Mouse (Mus musculus) lung, embryonic 15.5 days (tissue): ENCODE results near the gene Fbxo46. TPM values are rescaled to one million over a fixed set of nuclear protein-coding genes. Genes with fewer than 3 reads are reported as not detected.

Experiments used
- ATAC-seq: fragments of 200-750 bp; cut with Nextera tagmentation; 2 replicates; pipeline ENCODE4 v1.8.0; 2017; ENCODE audit warnings: moderate number of reproducible peaks, borderline replicate concordance; ENCODE audit not compliant: low FRiP score, low TSS enrichment; ENCODE audit errors: extremely low read depth
- H3K27ac ChIP-seq: fragments of 300-500 bp; sonication (generic); 2 replicates; pipeline ENCODE4 v1.5.1; 2015; ENCODE audit warnings: moderate library complexity, mild to moderate bottlenecking, inconsistent platforms
- H3K27me3 ChIP-seq: fragments of 300-500 bp; sonication (generic); 2 replicates; pipeline ENCODE4 v1.6.1; 2015; ENCODE audit warnings: inconsistent platforms
- H3K36me3 ChIP-seq: fragments of 300-500 bp; sonication (generic); 2 replicates; pipeline ENCODE4 v1.6.1; 2015; ENCODE audit warnings: inconsistent platforms
- H3K4me1 ChIP-seq: fragments of 300-500 bp; sonication (generic); 2 replicates; pipeline ENCODE4 v1.6.1; 2015; ENCODE audit warnings: inconsistent platforms
- H3K4me2 ChIP-seq: fragments of 300-500 bp; sonication (generic); 2 replicates; pipeline ENCODE4 v1.6.1; 2015; ENCODE audit warnings: inconsistent platforms, mild to moderate bottlenecking, moderate library complexity
- H3K4me3 ChIP-seq: fragments of 300-500 bp; sonication (generic); 2 replicates; pipeline ENCODE4 v1.5.1; 2015; ENCODE audit warnings: mild to moderate bottlenecking, inconsistent platforms
- H3K9ac ChIP-seq: fragments of 300-500 bp; sonication (generic); 2 replicates; pipeline ENCODE4 v1.6.1; 2015; ENCODE audit warnings: inconsistent platforms
- H3K9me3 ChIP-seq: fragments of 300-500 bp; sonication (generic); 2 replicates; pipeline ENCODE4 v1.6.1; 2016; ENCODE audit warnings: inconsistent platforms
- WGBS: fragments of 180-500 bp; shearing (Covaris S2); methylation state at CpG from one replicate; pipeline ENCODE4 v1.1.7; 2015; 5-methylcytosine and 5-hydroxymethylcytosine counted together
- polyA plus RNA-seq: library from polyadenylated mRNA; unstranded; fragments of >200 nt; fragmentation: Nextera tagmentation; extraction: Ambion mirVana; gene quantifications from 2 replicates; pipeline ENCODE4 v1.2.1, GENCODE M21; 2015

Fbxo46 gene
- polyA plus RNA-seq, 1 experiment from 2014 or later: 13.6 TPM

DNA sequence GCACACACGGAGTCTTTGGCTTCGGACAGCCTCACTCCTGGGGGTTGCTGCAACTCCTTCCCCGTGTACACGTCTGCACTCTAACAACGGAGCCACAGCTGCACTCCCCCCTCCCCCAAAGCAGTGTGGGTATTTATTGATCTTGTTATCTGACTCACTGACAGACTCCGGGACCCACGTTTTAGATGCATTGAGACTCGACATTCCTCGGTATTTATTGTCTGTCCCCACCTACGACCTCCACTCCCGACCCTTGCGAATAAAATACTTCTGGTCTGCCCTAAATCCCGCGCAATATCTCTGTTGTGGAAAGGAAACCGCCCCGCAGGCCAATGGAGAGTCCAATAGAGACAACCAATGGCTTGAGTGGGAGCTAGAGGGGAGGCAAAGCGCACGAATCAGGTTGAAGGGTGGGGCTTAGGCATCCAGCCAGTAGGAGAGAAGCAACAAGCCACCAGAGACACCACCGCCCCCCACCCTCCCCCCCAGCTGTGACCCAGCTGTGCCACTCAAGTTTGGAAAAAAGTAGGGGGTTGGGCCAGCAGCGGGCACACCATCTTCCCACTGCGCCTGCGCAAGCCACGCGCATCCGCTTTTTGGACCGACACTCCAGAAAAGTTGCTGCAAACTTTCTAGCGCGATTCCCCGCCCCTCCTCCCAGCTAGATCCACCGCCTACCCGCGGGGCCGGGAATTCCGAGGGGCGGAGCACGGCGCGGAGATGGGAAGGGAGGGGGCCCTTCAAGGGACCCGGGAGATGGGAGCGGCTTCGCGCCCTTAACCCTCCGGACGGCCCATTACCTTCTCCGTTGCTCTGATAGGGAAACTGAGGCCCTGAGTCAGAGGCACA lies 25.9 kb upstream of the Fbxo46 start:
- ATAC-seq: peak; percentile 84
- Histone ChIP-seq H3K27ac (peak overlapping the region; percentile 99), H3K4me1 (peaks cover 46% of the 10 kb centered on the region), H3K9ac (peak overlapping the region; percentile 91), H3K9me3 (no peaks in the 10 kb centered on the region), H3K4me3 (peak overlapping the region; percentile 86), H3K36me3 (peaks cover 28% of the 10 kb centered on the region), H3K27me3 (no peaks in the 10 kb centered on the region), H3K4me2 (peak overlapping the region; percentile 92)
- WGBS: under 1% methylated on average over 45 of the region's 45 CpGs

DNA sequence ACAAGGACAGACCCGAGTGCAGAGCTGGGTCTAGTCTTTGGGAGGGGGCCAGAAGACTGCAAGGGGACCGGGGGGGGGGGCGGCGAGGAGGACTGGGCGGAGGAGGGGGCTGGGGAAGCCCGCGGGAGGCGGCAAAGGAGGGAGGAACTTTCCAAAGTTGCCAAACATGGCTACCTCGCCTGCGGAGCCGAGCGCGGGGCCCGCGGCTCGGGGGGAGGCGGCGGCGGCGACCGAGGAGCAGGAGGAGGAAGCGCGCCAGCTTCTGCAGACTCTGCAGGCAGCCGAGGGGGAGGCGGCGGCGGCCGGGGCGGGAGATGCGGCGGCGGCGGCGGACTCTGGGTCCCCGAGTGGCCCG lies 25.2 kb upstream of the Fbxo46 start, which contains the start of gene Six5:
TSS of gene Six5 (plus strand) at position 124 of the 355 bp plus-strand sequence.
- Histone ChIP-seq H3K27ac (peak within 1 kb of the TSS; percentile 99), H3K9me3 (no peaks in the 10 kb centered on the region), H3K9ac (peak within 1 kb of the TSS; percentile 91), H3K36me3 (peaks cover 25% of the 10 kb centered on the region), H3K4me3 (peak within 1 kb of the TSS; percentile 86), H3K27me3 (no peaks in the 10 kb centered on the region), H3K4me1 (peaks cover 46% of the 10 kb centered on the region), H3K4me2 (peak within 1 kb of the TSS; percentile 92)
- peak; percentile 21; the same call in 1 of the 2 replicates for ATAC-seq
- 1% methylated on average over 23 of the region's 36 CpGs for WGBS

DNA sequence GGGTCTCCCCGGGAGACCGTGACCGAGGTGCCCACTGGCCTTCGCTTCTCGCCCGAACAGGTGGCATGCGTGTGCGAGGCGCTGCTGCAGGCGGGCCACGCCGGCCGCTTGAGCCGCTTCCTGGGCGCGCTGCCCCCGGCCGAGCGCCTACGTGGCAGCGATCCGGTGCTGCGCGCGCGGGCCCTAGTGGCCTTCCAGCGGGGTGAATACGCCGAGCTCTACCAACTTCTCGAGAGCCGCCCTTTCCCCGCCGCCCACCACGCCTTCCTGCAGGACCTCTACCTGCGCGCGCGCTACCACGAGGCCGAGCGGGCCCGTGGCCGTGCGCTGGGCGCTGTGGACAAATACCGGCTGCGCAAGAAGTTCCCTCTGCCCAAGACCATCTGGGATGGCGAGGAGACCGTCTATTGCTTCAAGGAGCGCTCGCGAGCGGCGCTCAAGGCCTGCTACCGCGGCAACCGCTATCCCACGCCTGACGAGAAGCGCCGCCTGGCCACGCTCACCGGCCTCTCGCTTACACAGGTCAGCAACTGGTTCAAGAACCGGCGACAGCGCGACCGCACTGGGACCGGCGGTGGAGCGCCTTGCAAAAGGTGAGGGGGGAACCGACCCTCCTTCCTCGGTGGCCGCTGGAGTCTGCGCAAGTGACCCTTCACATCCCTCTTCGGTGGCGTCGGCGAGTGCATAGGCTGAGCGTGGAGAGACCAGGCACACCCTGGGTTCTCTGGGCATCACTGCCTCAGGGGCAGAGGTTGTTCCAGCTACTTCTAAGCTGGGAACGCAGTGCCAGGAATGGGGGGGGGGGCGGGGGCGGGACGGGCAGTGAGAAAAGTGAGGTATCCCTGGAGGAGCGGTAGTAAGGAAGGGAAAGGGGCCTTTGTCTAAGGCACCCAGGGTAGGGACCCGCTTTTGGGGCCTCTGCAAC lies 24.6 kb upstream of the Fbxo46 start:
- Histone ChIP-seq H3K9me3 (no peaks in the 10 kb centered on the region), H3K4me1 (peaks cover 46% of the 10 kb centered on the region), H3K9ac (peak overlapping the region; percentile 91), H3K4me3 (peak overlapping the region; percentile 86), H3K4me2 (peak overlapping the region; percentile 92), H3K36me3 (peaks cover 25% of the 10 kb centered on the region), H3K27ac (peak overlapping the region; percentile 99), H3K27me3 (no peaks in the 10 kb centered on the region)
- no peak for ATAC-seq
- under 1% methylated on average over 87 of the region's 87 CpGs for WGBS

DNA sequence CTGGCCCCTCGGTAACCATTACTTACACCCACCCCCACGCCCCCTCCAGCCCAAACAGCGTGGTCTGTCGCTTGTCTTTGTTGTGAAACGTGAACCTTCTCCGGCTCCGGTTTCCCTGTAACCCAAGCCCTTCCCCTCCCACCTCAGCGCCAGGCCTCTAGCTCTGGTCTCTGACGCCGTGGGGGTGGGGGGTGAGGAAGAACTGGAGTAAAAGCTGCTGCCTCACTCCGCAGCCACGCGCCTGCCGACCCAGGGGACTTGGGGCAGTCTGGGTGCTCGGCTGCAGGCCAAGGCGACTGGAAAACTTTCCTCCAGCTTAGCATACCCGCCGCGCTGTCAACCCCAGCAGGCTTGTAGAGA lies 23.9 kb upstream of the Fbxo46 start:
- Histone ChIP-seq H3K4me2 (peak overlapping the region; percentile 92), H3K9ac (peak overlapping the region; percentile 91), H3K36me3 (peaks cover 20% of the 10 kb centered on the region), H3K27ac (peak overlapping the region; percentile 99), H3K4me1 (peaks cover 46% of the 10 kb centered on the region), H3K27me3 (no peaks in the 10 kb centered on the region), H3K9me3 (no peaks in the 10 kb centered on the region), H3K4me3 (peak overlapping the region; percentile 86)
- peak; percentile 1; the same call in 1 of the 2 replicates for ATAC-seq
- WGBS: under 1% methylated on average over 19 of the region's 19 CpGs

DNA sequence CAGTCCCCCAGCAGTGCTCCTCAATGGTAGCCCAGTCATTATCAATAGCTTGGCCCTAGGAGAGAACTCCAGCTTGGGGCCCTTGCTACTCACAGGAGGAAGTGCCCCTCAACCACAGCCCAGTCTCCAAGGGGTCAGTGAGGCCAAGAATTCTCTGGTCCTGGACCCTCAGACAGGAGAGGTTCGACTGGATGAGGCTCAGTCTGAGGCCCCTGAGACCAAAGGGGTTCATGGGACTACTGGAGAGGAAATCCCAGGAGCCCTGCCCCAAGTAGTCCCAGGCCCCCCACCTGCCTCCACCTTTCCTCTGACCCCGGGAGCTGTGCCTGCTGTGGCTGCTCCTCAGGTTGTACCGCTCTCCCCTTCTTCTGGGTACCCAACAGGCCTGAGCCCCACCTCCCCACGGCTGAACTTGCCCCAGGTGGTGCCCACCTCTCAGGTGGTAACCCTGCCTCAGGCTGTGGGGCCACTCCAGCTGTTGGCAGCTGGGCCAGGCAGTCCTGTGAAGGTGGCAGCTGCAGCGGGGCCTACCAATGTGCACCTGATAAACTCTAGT lies 23.2 kb upstream of the Fbxo46 start:
- peak overlapping the region; percentile 86 for H3K4me3 ChIP-seq
- H3K27me3 ChIP-seq: no peaks in the 10 kb centered on the region
- WGBS: 48% methylated on average over 4 of the region's 5 CpGs
- peak overlapping the region; percentile 99 for H3K27ac ChIP-seq
- peaks cover 46% of the 10 kb centered on the region for H3K4me1 ChIP-seq
- H3K9ac ChIP-seq: peak overlapping the region; percentile 91
- no peak for ATAC-seq
- H3K36me3 ChIP-seq: peaks cover 15% of the 10 kb centered on the region; the same call in 1 of the 2 replicates
- no peaks in the 10 kb centered on the region for H3K9me3 ChIP-seq
- peak overlapping the region; percentile 92 for H3K4me2 ChIP-seq

DNA sequence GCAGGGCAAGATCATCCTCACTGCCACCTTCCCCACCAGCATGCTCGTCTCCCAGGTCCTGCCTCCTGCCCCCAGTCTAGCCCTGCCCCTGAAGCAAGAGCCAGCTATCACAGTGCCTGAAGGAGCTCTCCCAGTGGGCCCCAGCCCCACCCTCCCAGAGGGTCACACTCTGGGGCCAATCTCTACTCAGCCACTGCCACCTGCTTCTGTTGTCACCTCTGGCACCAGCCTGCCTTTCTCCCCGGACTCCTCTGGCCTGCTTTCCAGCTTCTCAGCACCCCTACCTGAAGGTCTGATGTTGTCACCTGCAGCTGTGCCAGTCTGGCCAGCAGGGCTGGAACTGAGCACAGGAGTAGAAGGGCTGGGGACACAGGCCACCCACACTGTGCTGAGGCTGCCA lies 22.4 kb upstream of the Fbxo46 start:
- H3K27ac ChIP-seq: no peak overlapping the region; the same call in 1 of the 2 replicates
- H3K36me3 ChIP-seq: peaks cover 10% of the 10 kb centered on the region; the same call in 1 of the 2 replicates
- H3K4me2 ChIP-seq: peak overlapping the region; percentile 92; the same call in 1 of the 2 replicates
- H3K4me3 ChIP-seq: no peak overlapping the region
- 0 out of 2 replicates have a peak overlapping the region, but pooled peaks have one; percentile 7 for H3K9ac ChIP-seq
- peaks cover 40% of the 10 kb centered on the region for H3K4me1 ChIP-seq
- no peaks in the 10 kb centered on the region for H3K9me3 ChIP-seq
- ATAC-seq: no peak
- 56% methylated on average over 2 of the region's 2 CpGs for WGBS
- no peaks in the 10 kb centered on the region for H3K27me3 ChIP-seq

DNA sequence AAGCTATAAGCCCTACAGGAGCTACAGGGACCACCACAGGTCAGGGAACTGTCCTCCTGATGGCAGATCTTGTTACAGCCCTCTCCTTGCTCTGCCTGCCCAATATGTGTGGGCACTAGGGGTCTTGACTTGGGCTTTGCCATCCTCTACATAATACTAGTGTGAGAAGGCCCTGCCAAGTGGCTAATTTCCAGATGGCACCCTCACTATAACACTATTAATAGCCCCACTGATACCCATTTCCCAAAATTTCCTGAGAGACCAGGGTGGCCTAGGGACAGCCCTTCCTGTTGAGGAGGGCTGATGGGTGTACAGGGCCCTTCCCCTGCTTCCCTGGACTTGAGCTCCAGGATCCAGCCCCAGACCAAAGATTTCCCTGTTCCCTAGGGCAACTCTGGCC lies 21.8 kb upstream of the Fbxo46 start:
- Histone ChIP-seq H3K9ac (0 out of 2 replicates have a peak overlapping the region, but pooled peaks have one; percentile 7), H3K27ac (no peak overlapping the region; the same call in 1 of the 2 replicates), H3K4me3 (no peak overlapping the region), H3K4me2 (no peak overlapping the region), H3K36me3 (peaks cover 10% of the 10 kb centered on the region), H3K4me1 (peaks cover 33% of the 10 kb centered on the region), H3K27me3 (no peaks in the 10 kb centered on the region), H3K9me3 (no peaks in the 10 kb centered on the region)
- ATAC-seq: no peak

DNA sequence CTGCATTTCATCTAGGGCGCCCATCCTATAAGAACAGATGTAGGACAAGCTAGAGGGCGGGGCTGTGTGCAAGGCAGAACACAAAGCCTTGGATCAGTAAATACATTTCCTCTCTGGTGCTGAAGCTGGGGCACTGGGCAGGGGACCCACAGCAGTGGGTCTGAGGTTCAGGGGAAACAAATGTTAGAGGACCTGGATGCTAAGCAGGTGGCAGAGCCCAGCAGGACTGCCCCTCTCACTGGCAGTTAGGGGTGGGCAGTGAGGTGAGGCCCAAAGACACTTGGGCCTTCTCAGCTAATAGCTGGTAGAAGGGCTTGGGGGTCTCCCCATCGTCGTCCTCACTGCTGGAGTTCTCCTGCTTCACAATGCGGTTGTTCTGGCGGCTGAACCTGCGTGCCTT lies 20.8 kb upstream of the Fbxo46 start:
- Histone ChIP-seq H3K4me1 (peaks cover 25% of the 10 kb centered on the region), H3K9ac (no peak overlapping the region), H3K9me3 (no peaks in the 10 kb centered on the region), H3K36me3 (peaks cover 10% of the 10 kb centered on the region), H3K27ac (no peak overlapping the region), H3K4me3 (no peak overlapping the region), H3K27me3 (no peaks in the 10 kb centered on the region), H3K4me2 (no peak overlapping the region)
- WGBS: 64% methylated on average over 7 of the region's 7 CpGs
- ATAC-seq: no peak

DNA sequence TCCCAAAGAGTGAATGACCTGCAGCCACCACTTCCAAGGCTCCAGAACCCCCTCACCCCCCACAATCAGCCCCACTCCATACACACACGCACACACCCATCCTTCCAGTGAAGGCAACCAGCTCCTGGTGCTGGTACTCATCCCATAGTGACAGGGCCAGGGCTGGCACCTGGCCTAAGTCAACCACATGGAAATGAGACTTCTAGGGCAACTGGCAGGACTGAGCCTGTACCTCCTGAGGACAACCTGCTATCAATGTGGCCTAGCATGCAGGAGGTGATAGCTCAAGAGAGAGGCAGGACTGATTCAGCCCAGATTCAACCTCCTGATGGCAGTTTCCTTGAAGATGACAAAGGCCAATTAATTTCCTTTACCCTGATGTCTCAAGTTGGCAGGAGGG lies 19.4 kb upstream of the Fbxo46 start:
- H3K4me2 ChIP-seq: no peak overlapping the region
- ATAC-seq: no peak
- no peak overlapping the region for H3K27ac ChIP-seq
- no peak overlapping the region for H3K4me3 ChIP-seq
- H3K9me3 ChIP-seq: no peaks in the 10 kb centered on the region
- no peak overlapping the region for H3K9ac ChIP-seq
- peaks cover 10% of the 10 kb centered on the region for H3K36me3 ChIP-seq
- WGBS: 63% methylated on average over 1 of the region's 1 CpGs
- H3K4me1 ChIP-seq: peaks cover 25% of the 10 kb centered on the region
- H3K27me3 ChIP-seq: no peaks in the 10 kb centered on the region

DNA sequence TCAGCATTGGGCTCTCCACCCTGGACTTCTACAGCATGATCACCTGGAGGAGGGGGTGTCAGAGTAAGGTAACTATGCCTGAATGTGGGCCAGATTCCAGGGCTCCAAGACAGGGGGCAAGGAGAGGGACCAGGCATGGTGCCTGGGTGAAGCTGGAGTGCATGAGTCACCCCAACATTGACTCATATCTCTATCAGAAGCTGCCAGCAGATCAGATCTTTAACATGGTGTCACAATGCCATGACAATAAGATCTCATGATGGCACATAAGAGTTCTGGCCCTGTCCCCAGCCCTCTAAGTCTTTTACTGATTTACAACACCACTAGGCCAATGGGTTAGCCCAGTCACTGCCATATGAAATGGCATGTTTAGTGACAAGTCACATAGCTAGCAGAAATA lies 15.9 kb upstream of the Fbxo46 start:
- Histone ChIP-seq H3K4me1 (no peaks in the 10 kb centered on the region), H3K27me3 (no peaks in the 10 kb centered on the region), H3K36me3 (no peaks in the 10 kb centered on the region; the same call in 1 of the 2 replicates), H3K4me3 (no peak overlapping the region), H3K9ac (no peak overlapping the region), H3K9me3 (no peaks in the 10 kb centered on the region), H3K27ac (no peak overlapping the region), H3K4me2 (no peak overlapping the region)
- no peak for ATAC-seq

DNA sequence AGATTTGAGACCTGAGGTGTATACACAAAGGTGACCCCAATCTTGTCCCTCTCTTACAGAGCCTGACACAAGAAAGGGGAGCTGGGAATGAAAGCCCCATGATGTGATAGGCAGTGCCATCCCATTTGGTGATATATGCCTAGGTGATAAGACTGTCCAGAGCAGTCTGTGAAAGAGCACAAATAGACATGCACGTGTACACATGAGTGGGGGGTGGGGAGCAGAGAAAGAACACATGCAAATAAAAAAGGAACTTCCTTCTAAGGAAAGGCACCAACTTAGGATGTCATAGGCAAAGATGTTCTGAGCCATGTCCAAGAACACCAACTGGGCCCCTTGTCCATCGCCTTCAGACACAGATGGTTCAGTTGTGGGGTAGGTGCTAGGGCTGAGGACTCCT lies 15.2 kb upstream of the Fbxo46 start:
- ATAC-seq: no peak
- H3K27me3 ChIP-seq: no peaks in the 10 kb centered on the region
- H3K36me3 ChIP-seq: no peaks in the 10 kb centered on the region; the same call in 1 of the 2 replicates
- no peak overlapping the region for H3K4me3 ChIP-seq
- no peaks in the 10 kb centered on the region for H3K9me3 ChIP-seq
- H3K4me2 ChIP-seq: no peak overlapping the region
- WGBS: 71% methylated on average over 2 of the region's 2 CpGs
- H3K9ac ChIP-seq: no peak overlapping the region
- H3K27ac ChIP-seq: no peak overlapping the region
- H3K4me1 ChIP-seq: no peaks in the 10 kb centered on the region
